Mouse (Mus musculus): ENCODE results near the gene Pym1. TPM values are rescaled to one million over a fixed set of nuclear protein-coding genes. Genes with fewer than 3 reads are reported as not detected.

The Pym1 gene
- 10 to 100 TPM; 18.2 to 22.3 TPM for total RNA-seq (2023)

GRCm38 (mm10) chr10:128747646-128748251, at the start of gene Pym1:
Pym1 (plus strand) TSS chr10:128747889.

GRCm38 (mm10) chr10:128703895-128704294, 43.8 kb upstream of the Pym1 start, which contains the start of gene Pmel:
Pmel (plus strand) TSS chr10:128704195.

GRCm38 (mm10) chr10:128704491-128705316, 43.0 kb upstream of the Pym1 start, which contains the start of gene Cdk2:
Cdk2 (minus strand) TSS chr10:128705031.

GRCm38 (mm10) chr10:128744680-128745601, 2.7 kb upstream of the Pym1 start, which contains the start of gene Dgka:
Dgka (minus strand) TSS chr10:128744855.

GRCm38 (mm10) chr10:128790398-128791124, 42.9 kb downstream of the Pym1 start, which contains the start of gene Mmp19:
Mmp19 (plus strand) TSS chr10:128790910.

GRCm38 (mm10) chr10:128803771-128804270, 56.1 kb downstream of the Pym1 start, which contains the start of gene Dnajc14:
Dnajc14 (plus strand) TSS chr10:128804062.

GRCm38 (mm10) chr10:128804271-128805091, 56.8 kb downstream of the Pym1 start, which contains the start of gene Tmem198b:
Tmem198b (minus strand) TSS chr10:128804370.

Other genes with a start within 250 kb of the Pym1 start
- gene Myl6b, start 249.2 kb upstream of the Pym1 start, total RNA-seq (2023): 1 to 10 TPM; 2.3 to 2.7 TPM
- 100 to 1,000 TPM; 141 to 160 TPM for gene Esyt1, start 222.0 kb upstream of the Pym1 start, total RNA-seq (2023)
- gene Zc3h10, start 200.1 kb upstream of the Pym1 start, total RNA-seq (2023): 10 to 100 TPM; 25.3 to 27.3 TPM
- 1,000 to 10,000 TPM; 1,718 to 1,914 TPM for gene Rpl41, start 198.6 kb upstream of the Pym1 start, total RNA-seq (2023)
- 10 to 100 TPM; 50.1 to 53.8 TPM for gene Pa2g4, start 181.9 kb upstream of the Pym1 start, total RNA-seq (2023)
- gene Erbb3, start 158.2 kb upstream of the Pym1 start, total RNA-seq (2023): 1 to 10 TPM in 1 of 2 experiments, under 1 TPM in 1; 0.85 to 1.1 TPM
- 100 to 1,000 TPM; 512 to 560 TPM for gene Rps26, start 121.1 kb upstream of the Pym1 start, total RNA-seq (2023)
- gene Ikzf4, start 101.9 kb upstream of the Pym1 start, total RNA-seq (2023): not detected
- 1 to 10 TPM; 3.1 to 4.9 TPM for gene Suox, start 73.8 kb upstream of the Pym1 start, total RNA-seq (2023)
- 100 to 1,000 TPM; 108 to 111 TPM for gene Rab5b, start 51.6 kb upstream of the Pym1 start, total RNA-seq (2023)
- 1 to 10 TPM; 2.4 to 3.0 TPM for gene Pmel, start 43.7 kb upstream of the Pym1 start, total RNA-seq (2023)
- 10 to 100 TPM; 81.0 to 81.2 TPM for gene Cdk2, start 42.9 kb upstream of the Pym1 start, total RNA-seq (2023)
- gene Dgka, start 3.0 kb upstream of the Pym1 start, total RNA-seq (2023): 10 to 100 TPM; 42.5 to 51.0 TPM
- gene Mmp19, start 43.0 kb downstream of the Pym1 start, total RNA-seq (2023): 1 to 10 TPM; 6.6 to 7.3 TPM
- 10 to 100 TPM; 59.8 to 65.1 TPM for gene Dnajc14, start 56.2 kb downstream of the Pym1 start, total RNA-seq (2023)
- 1 to 10 TPM; 5.7 to 6.5 TPM for gene Tmem198b, start 56.5 kb downstream of the Pym1 start, total RNA-seq (2023)
- 10 to 100 TPM; 34.9 to 38.9 TPM for gene Sarnp, start 69.4 kb downstream of the Pym1 start, total RNA-seq (2023)
- 10 to 100 TPM; 20.5 to 25.1 TPM for gene Ormdl2, start 73.8 kb downstream of the Pym1 start, total RNA-seq (2023)
- under 1 TPM in 1 of 2 experiments, not detected in 1; 0.13 TPM for gene Gdf11, start 143.8 kb downstream of the Pym1 start, total RNA-seq (2023)
- gene Cd63, start 153.1 kb downstream of the Pym1 start, total RNA-seq (2023): 100 to 1,000 TPM; 136 to 156 TPM
- gene Rdh5, start 175.0 kb downstream of the Pym1 start, total RNA-seq (2023): 1 to 10 TPM; 3.2 to 6.0 TPM
- 10 to 100 TPM; 80.0 to 90.6 TPM for gene Bloc1s1, start 176.1 kb downstream of the Pym1 start, total RNA-seq (2023)
- gene Itga7, start 185.9 kb downstream of the Pym1 start, total RNA-seq (2023): under 1 TPM in 1 of 2 experiments, not detected in 1; 0.09 TPM
- gene Mettl7b, start 213.1 kb downstream of the Pym1 start, total RNA-seq (2023): not detected
- gene Olfr9, start 241.5 kb downstream of the Pym1 start, total RNA-seq (2023): not detected